Mouse (Mus musculus) E14TG2a.4 (cell line): ENCODE data around the gene Cfd.

Experiments
- H3K27me3 ChIP-seq: 2 replicates; pipeline ENCODE4 v1.6.1; 2014; ENCODE audit warnings: low read length, control low read depth; ENCODE audit not compliant: insufficient read depth
- H3K36me3 ChIP-seq: 2 replicates; pipeline ENCODE4 v1.6.1; 2014; ENCODE audit warnings: low read length, control low read depth; ENCODE audit not compliant: insufficient read depth
- H3K4me1 ChIP-seq: replicated peaks from 2 replicates; pipeline ENCODE4 v1.6.1; 2014; ENCODE audit warnings: low read depth, low read length, control low read depth
- H3K4me3 ChIP-seq: replicated peaks from 2 replicates; pipeline ENCODE4 v1.5.1; 2014; ENCODE audit warnings: mild to moderate bottlenecking, low read length
- H3K9me3 ChIP-seq: 2 replicates; pipeline ENCODE4 v1.6.1; 2014; ENCODE audit warnings: low read length, control low read depth
- CTCF ChIP-seq: conservative IDR thresholded peaks from 2 replicates; pipeline ENCODE4 v1.5.1; 2014; ENCODE audit warnings: low read length
- NANOG ChIP-seq: IDR thresholded peaks from 2 replicates; pipeline ENCODE4 v1.6.1; 2014; ENCODE audit warnings: borderline replicate concordance, low read length, mixed read lengths
- POU5F1 ChIP-seq: IDR thresholded peaks from 2 replicates; pipeline ENCODE4 v1.6.1; 2014; ENCODE audit warnings: low read length, borderline replicate concordance

The Cfd gene

GRCm38 (mm10) chr10:79916808-79917531 is 26.3 kb downstream of the Cfd start, which contains the start of gene Kiss1r:
Gene Kiss1r, plus strand, starts transcription at chr10:79916971.
- H3K27me3 ChIP-seq: peaks cover 46% of the 10 kb centered on the region
- peaks cover 74% of the 10 kb centered on the region for H3K4me1 ChIP-seq
- H3K4me3 ChIP-seq: peak within 1 kb of the TSS; percentile 84
- no peaks in the 10 kb centered on the region for H3K9me3 ChIP-seq
- TF ChIP-seq NANOG: no peak
- TF ChIP-seq POU5F1: no peak
- TF ChIP-seq CTCF: no peak
- H3K36me3 ChIP-seq: peaks cover under 1% of the 10 kb centered on the region

GRCm38 (mm10) chr10:79917532-79918100 is 27.0 kb downstream of the Cfd start:
- peaks cover 53% of the 10 kb centered on the region for H3K27me3 ChIP-seq
- H3K4me3 ChIP-seq: peak overlapping the region; percentile 84
- peaks cover 74% of the 10 kb centered on the region for H3K4me1 ChIP-seq
- no peaks in the 10 kb centered on the region for H3K9me3 ChIP-seq
- TF ChIP-seq POU5F1 (no peak), NANOG (no peak), CTCF (no peak)
- H3K36me3 ChIP-seq: no peaks in the 10 kb centered on the region; the same call in 1 of the 2 replicates

- H3K4me1 ChIP-seq: peaks cover 78% of the 10 kb centered on the region
- no peaks in the 10 kb centered on the region; the same call in 1 of the 2 replicates for H3K36me3 ChIP-seq
- peak overlapping the region; percentile 65 for H3K4me3 ChIP-seq
- H3K27me3 ChIP-seq: peaks cover 61% of the 10 kb centered on the region
- TF ChIP-seq POU5F1: no peak
- TF ChIP-seq CTCF: no peak
- H3K9me3 ChIP-seq: no peaks in the 10 kb centered on the region
Measured at GRCm38 (mm10) chr10:79918231-79919078, 27.8 kb downstream of the Cfd start.

- peak overlapping the region; percentile 69 for H3K4me3 ChIP-seq
- H3K9me3 ChIP-seq: no peaks in the 10 kb centered on the region
- TF ChIP-seq POU5F1: no peak
- TF ChIP-seq CTCF: no peak
- TF ChIP-seq NANOG: no peak
- no peaks in the 10 kb centered on the region; the same call in 1 of the 2 replicates for H3K36me3 ChIP-seq
- H3K27me3 ChIP-seq: peaks cover 65% of the 10 kb centered on the region
- H3K4me1 ChIP-seq: peaks cover 86% of the 10 kb centered on the region
Measured at GRCm38 (mm10) chr10:79919251-79919849, 28.7 kb downstream of the Cfd start.

- peaks cover 87% of the 10 kb centered on the region for H3K4me1 ChIP-seq
- no peaks in the 10 kb centered on the region for H3K36me3 ChIP-seq
- TF ChIP-seq CTCF (no peak), POU5F1 (no peak), NANOG (no peak)
- H3K9me3 ChIP-seq: no peaks in the 10 kb centered on the region
- H3K27me3 ChIP-seq: peaks cover 65% of the 10 kb centered on the region
- peak overlapping the region; percentile 69 for H3K4me3 ChIP-seq
Measured at GRCm38 (mm10) chr10:79920056-79920890, 29.6 kb downstream of the Cfd start.

- Histone ChIP-seq H3K9me3 (no peaks in the 10 kb centered on the region), H3K36me3 (no peaks in the 10 kb centered on the region), H3K4me1 (peaks cover 87% of the 10 kb centered on the region), H3K27me3 (peaks cover 68% of the 10 kb centered on the region), H3K4me3 (peak within 1 kb of the TSS; percentile 69)
- TF ChIP-seq CTCF: no peak
- TF ChIP-seq NANOG: no peak
- no peak for TF ChIP-seq POU5F1
Measured at GRCm38 (mm10) chr10:79920958-79921535, 30.4 kb downstream of the Cfd start, which contains the start of gene R3hdm4. Gene R3hdm4, minus strand, starts transcription at chr10:79921208.

- TF ChIP-seq POU5F1: no peak
- no peak for TF ChIP-seq NANOG
- TF ChIP-seq CTCF: no peak
- H3K36me3 ChIP-seq: no peaks in the 10 kb centered on the region
- peaks cover 88% of the 10 kb centered on the region for H3K4me1 ChIP-seq
- peak overlapping the region; percentile 69 for H3K4me3 ChIP-seq
- H3K9me3 ChIP-seq: no peaks in the 10 kb centered on the region
- peaks cover 72% of the 10 kb centered on the region for H3K27me3 ChIP-seq
Measured at GRCm38 (mm10) chr10:79921572-79921971, 30.9 kb downstream of the Cfd start.
